Mouse (Mus musculus): ENCODE measurements around the gene Ak8. TPM values are rescaled to one million over a fixed set of nuclear protein-coding genes. Genes with fewer than 3 reads are reported as not detected.

Gene Ak8
- 0.81 and 1.0 TPM in 2 replicates for polyA plus RNA-seq (2015; fragmentation: Nextera tagmentation; extraction: Ambion mirVana)

- H3K4me1 ChIP-seq, result peaks cover 8% of the 10 kb centered on the region; the same call in 1 of the 2 replicates
- ATAC-seq (ENCODE audit: insufficient read depth, low FRiP score, low read depth), result peak; percentile 73
- peak within 1 kb of the TSS; percentile 38; the same call in 1 of the 2 replicates for H3K9ac ChIP-seq
- peak within 1 kb of the TSS; percentile 92 for H3K4me2 ChIP-seq
- no peaks in the 10 kb centered on the region for H3K27me3 ChIP-seq (replicated peaks)
- H3K9me3 ChIP-seq, result no peaks in the 10 kb centered on the region
- peak within 1 kb of the TSS; percentile 38 for H3K27ac ChIP-seq
- WGBS, result 1% methylated on average over 53 of the region's 53 CpGs
- no peaks in the 10 kb centered on the region for H3K36me3 ChIP-seq
- H3K4me3 ChIP-seq (replicated peaks), result peak within 1 kb of the TSS; percentile 61
These were observed at the start of gene Ak8, which contains the start of gene Spaca9 for GRCm38 (mm10) chr2:28699361-28700335. TSS of gene Ak8 (plus strand) at chr2:28700164. TSS of gene Spaca9 (minus strand) at chr2:28699727.

- Histone ChIP-seq H3K4me2 (no peak overlapping the region), H3K27ac (no peak overlapping the region), H3K36me3 (peaks cover 9% of the 10 kb centered on the region), H3K4me1 (no peaks in the 10 kb centered on the region), H3K4me3 (replicated peaks) (no peak overlapping the region), H3K9ac (no peak overlapping the region), H3K9me3 (no peaks in the 10 kb centered on the region), H3K27me3 (replicated peaks) (no peaks in the 10 kb centered on the region)
- ATAC-seq (ENCODE audit: insufficient read depth, low FRiP score, low read depth), result no peak
These were observed 49.4 kb upstream of the Ak8 start for GRCm38 (mm10) chr2:28650526-28650925.

- Histone ChIP-seq H3K27me3 (replicated peaks) (no peaks in the 10 kb centered on the region), H3K27ac (no peak overlapping the region), H3K4me2 (no peak overlapping the region), H3K9ac (no peak overlapping the region), H3K4me1 (no peaks in the 10 kb centered on the region), H3K36me3 (peaks cover 12% of the 10 kb centered on the region), H3K4me3 (replicated peaks) (no peak overlapping the region), H3K9me3 (no peaks in the 10 kb centered on the region)
- 95% methylated on average over 7 of the region's 7 CpGs for WGBS
- ATAC-seq (ENCODE audit: insufficient read depth, low FRiP score, low read depth), result no peak
These were observed 46.6 kb upstream of the Ak8 start for GRCm38 (mm10) chr2:28653351-28653750.

GRCm38 (mm10) chr2:28654295-28654694 is 45.7 kb upstream of the Ak8 start:
- Histone ChIP-seq H3K4me2 (no peak overlapping the region), H3K27ac (no peak overlapping the region), H3K4me1 (no peaks in the 10 kb centered on the region), H3K27me3 (replicated peaks) (no peaks in the 10 kb centered on the region), H3K4me3 (replicated peaks) (no peak overlapping the region), H3K9ac (no peak overlapping the region), H3K36me3 (peaks cover 12% of the 10 kb centered on the region), H3K9me3 (no peaks in the 10 kb centered on the region)
- 53% methylated on average over 2 of the region's 2 CpGs for WGBS
- ATAC-seq (ENCODE audit: insufficient read depth, low FRiP score, low read depth), result no peak

GRCm38 (mm10) chr2:28656216-28656615 is 43.7 kb upstream of the Ak8 start:
- 79% methylated on average over 8 of the region's 8 CpGs for WGBS
- no peak for ATAC-seq (ENCODE audit: insufficient read depth, low FRiP score, low read depth)
- H3K36me3 ChIP-seq, result peaks cover 16% of the 10 kb centered on the region

GRCm38 (mm10) chr2:28662891-28663290 is 37.1 kb upstream of the Ak8 start:
- ATAC-seq (ENCODE audit: insufficient read depth, low FRiP score, low read depth), result no peak
- WGBS, result 89% methylated on average over 3 of the region's 3 CpGs
- peaks cover 36% of the 10 kb centered on the region for H3K36me3 ChIP-seq

More at GRCm38 (mm10) chr2:28656216-28656615, 43.7 kb upstream of the Ak8 start:
- H3K27me3 ChIP-seq (replicated peaks), result no peaks in the 10 kb centered on the region
- H3K4me2 ChIP-seq, result no peak overlapping the region
- no peaks in the 10 kb centered on the region for H3K4me1 ChIP-seq
- no peaks in the 10 kb centered on the region for H3K9me3 ChIP-seq
- no peak overlapping the region for H3K9ac ChIP-seq
- H3K27ac ChIP-seq, result no peak overlapping the region
- H3K4me3 ChIP-seq (replicated peaks), result no peak overlapping the region

GRCm38 (mm10) chr2:28665818-28666217 is 34.1 kb upstream of the Ak8 start:
- Histone ChIP-seq H3K27ac (no peak overlapping the region), H3K9me3 (no peaks in the 10 kb centered on the region), H3K36me3 (peaks cover 51% of the 10 kb centered on the region), H3K4me1 (no peaks in the 10 kb centered on the region), H3K4me3 (replicated peaks) (no peak overlapping the region), H3K27me3 (replicated peaks) (no peaks in the 10 kb centered on the region), H3K4me2 (no peak overlapping the region), H3K9ac (no peak overlapping the region)
- ATAC-seq (ENCODE audit: insufficient read depth, low FRiP score, low read depth), result no peak
- WGBS, result 60% methylated on average over 3 of the region's 3 CpGs

More at GRCm38 (mm10) chr2:28662891-28663290, 37.1 kb upstream of the Ak8 start:
- Histone ChIP-seq H3K9ac (no peak overlapping the region), H3K4me2 (no peak overlapping the region), H3K4me3 (replicated peaks) (no peak overlapping the region), H3K9me3 (no peaks in the 10 kb centered on the region), H3K27ac (no peak overlapping the region), H3K4me1 (no peaks in the 10 kb centered on the region), H3K27me3 (replicated peaks) (no peaks in the 10 kb centered on the region)

- H3K9me3 ChIP-seq, result no peaks in the 10 kb centered on the region
- peaks cover 61% of the 10 kb centered on the region for H3K36me3 ChIP-seq
- no peaks in the 10 kb centered on the region for H3K4me1 ChIP-seq
- H3K9ac ChIP-seq, result no peak overlapping the region
- H3K4me3 ChIP-seq (replicated peaks), result no peak overlapping the region
- ATAC-seq (ENCODE audit: insufficient read depth, low FRiP score, low read depth), result no peak
- WGBS, result 81% methylated on average over 2 of the region's 2 CpGs
- no peaks in the 10 kb centered on the region for H3K27me3 ChIP-seq (replicated peaks)
- no peak overlapping the region for H3K27ac ChIP-seq
- no peak overlapping the region for H3K4me2 ChIP-seq
These were observed 28.5 kb upstream of the Ak8 start for GRCm38 (mm10) chr2:28671438-28671837.

- Histone ChIP-seq H3K27me3 (replicated peaks) (no peaks in the 10 kb centered on the region), H3K36me3 (peaks cover 36% of the 10 kb centered on the region), H3K4me2 (no peak overlapping the region), H3K9me3 (no peaks in the 10 kb centered on the region), H3K27ac (0 out of 2 replicates have a peak overlapping the region, but pooled peaks have one; percentile 21), H3K4me1 (no peaks in the 10 kb centered on the region), H3K9ac (no peak overlapping the region), H3K4me3 (replicated peaks) (no peak overlapping the region)
- 77% methylated on average over 8 of the region's 8 CpGs for WGBS
- ATAC-seq (ENCODE audit: insufficient read depth, low FRiP score, low read depth), result no peak
These were observed 24.0 kb upstream of the Ak8 start for GRCm38 (mm10) chr2:28676005-28676404.

- Histone ChIP-seq H3K4me1 (no peaks in the 10 kb centered on the region), H3K27me3 (replicated peaks) (no peaks in the 10 kb centered on the region), H3K36me3 (peaks cover 38% of the 10 kb centered on the region), H3K4me3 (replicated peaks) (no peak overlapping the region), H3K9me3 (no peaks in the 10 kb centered on the region), H3K4me2 (no peak overlapping the region), H3K27ac (no peak overlapping the region), H3K9ac (no peak overlapping the region)
- 40% methylated on average over 4 of the region's 4 CpGs for WGBS
- no peak for ATAC-seq (ENCODE audit: insufficient read depth, low FRiP score, low read depth)
These were observed 19.3 kb upstream of the Ak8 start for GRCm38 (mm10) chr2:28680710-28681109.

GRCm38 (mm10) chr2:28681718-28682117 is 18.2 kb upstream of the Ak8 start:
- Histone ChIP-seq H3K9me3 (no peaks in the 10 kb centered on the region), H3K4me2 (no peak overlapping the region), H3K36me3 (peaks cover 39% of the 10 kb centered on the region), H3K27ac (no peak overlapping the region), H3K4me3 (replicated peaks) (no peak overlapping the region), H3K27me3 (replicated peaks) (no peaks in the 10 kb centered on the region), H3K4me1 (no peaks in the 10 kb centered on the region), H3K9ac (no peak overlapping the region)
- WGBS, result 82% methylated on average over 4 of the region's 4 CpGs
- no peak for ATAC-seq (ENCODE audit: insufficient read depth, low FRiP score, low read depth)

GRCm38 (mm10) chr2:28685895-28686294 is 14.1 kb upstream of the Ak8 start:
- peaks cover 40% of the 10 kb centered on the region for H3K36me3 ChIP-seq
- ATAC-seq (ENCODE audit: insufficient read depth, low FRiP score, low read depth), result no peak

More at GRCm38 (mm10) chr2:28685895-28686294, 14.1 kb upstream of the Ak8 start:
- H3K4me1 ChIP-seq, result no peaks in the 10 kb centered on the region
- H3K4me2 ChIP-seq, result no peak overlapping the region
- no peak overlapping the region for H3K4me3 ChIP-seq (replicated peaks)
- no peak overlapping the region for H3K9ac ChIP-seq
- H3K27me3 ChIP-seq (replicated peaks), result no peaks in the 10 kb centered on the region
- no peak overlapping the region for H3K27ac ChIP-seq
- 84% methylated on average over 7 of the region's 7 CpGs for WGBS
- H3K9me3 ChIP-seq, result no peaks in the 10 kb centered on the region

Data from stomach, embryonic 15.5 days (tissue).